Mouse (Mus musculus) retina, embryonic 14.5 days (tissue): ENCODE results near the gene Cldn34c2.
"Not testable (repeated sequence)": the region's sequence is repeated elsewhere in the genome, so short reads cannot be mapped to it uniquely, and the experiment has no call there.

Experiments used
- DNase-seq: peaks from one replicate; pipeline ENCODE4 v3.0.0-alpha.2; 2015; ENCODE audit warnings: low spot score

The Cldn34c2 gene

GRCm38 (mm10) chrX:123581400-123581799, at the start of gene Cldn34c2:
Gene Cldn34c2 (plus strand): TSS chrX:123581700.
- not testable (repeated sequence) for DNase-seq

GRCm38 (mm10) chrX:123551378-123551777, 30.1 kb upstream of the Cldn34c2 start:
- DNase-seq = not testable (repeated sequence)

- DNase-seq = not testable (repeated sequence)
Measured at GRCm38 (mm10) chrX:123612158-123612828, 30.8 kb downstream of the Cldn34c2 start.
